Mouse (Mus musculus) midbrain, embryonic 14.5 days (tissue): Measurements from ENCODE around the gene Gm609. TPM values are rescaled to one million over a fixed set of nuclear protein-coding genes. Genes with fewer than 3 reads are reported as not detected.

ENCODE experiments used
- ATAC-seq: fragments of 200-750 bp; cut with Nextera tagmentation; 2 replicates; pipeline ENCODE4 v1.8.0; 2017; ENCODE audit warnings: moderate number of reproducible peaks, moderate library complexity; ENCODE audit not compliant: low FRiP score, low TSS enrichment
- DNase-seq: peaks from one replicate; pipeline ENCODE4 v3.0.0-alpha.2; 2015
- H3K27ac ChIP-seq: fragments of 300-500 bp; sonication (generic); replicated peaks from 2 replicates; pipeline ENCODE4 v1.5.1; 2014; ENCODE audit warnings: mild to moderate bottlenecking, low read depth, low read length, moderate library complexity
- H3K27me3 ChIP-seq: fragments of 300-500 bp; sonication (generic); 2 replicates; pipeline ENCODE4 v1.6.1; 2014; ENCODE audit warnings: low read length, control low read depth, mixed read lengths; ENCODE audit not compliant: control insufficient read depth, insufficient read depth
- H3K36me3 ChIP-seq: fragments of 300-500 bp; sonication (generic); 2 replicates; pipeline ENCODE4 v1.6.1; 2014; ENCODE audit warnings: low read length, control low read depth; ENCODE audit not compliant: control insufficient read depth, insufficient read depth
- H3K4me1 ChIP-seq: fragments of 300-500 bp; sonication (generic); 2 replicates; pipeline ENCODE4 v1.6.1; 2014; ENCODE audit warnings: mild to moderate bottlenecking, antibody characterized with exemption, low read length, control low read depth; ENCODE audit not compliant: control insufficient read depth, insufficient read depth
- H3K4me2 ChIP-seq: fragments of 300-500 bp; sonication (generic); 2 replicates; pipeline ENCODE4 v1.6.1; 2014; ENCODE audit warnings: mild to moderate bottlenecking, low read length, moderate library complexity
- H3K4me3 ChIP-seq: fragments of 300-500 bp; sonication (generic); replicated peaks from 2 replicates; pipeline ENCODE4 v1.5.1; 2014; ENCODE audit warnings: low read depth, low read length
- H3K9ac ChIP-seq: fragments of 300-500 bp; sonication (generic); replicated peaks from 2 replicates; pipeline ENCODE4 v1.6.1; 2014; ENCODE audit warnings: mild to moderate bottlenecking, low read length, moderate library complexity
- H3K9me3 ChIP-seq: fragments of 300-500 bp; sonication (generic); 2 replicates; pipeline ENCODE4 v1.6.1; 2016; ENCODE audit warnings: low read length, control low read depth, mixed read lengths; ENCODE audit not compliant: control insufficient read depth
- WGBS: fragments of 180-500 bp; shearing (Covaris S2); extraction: QIAGEN DNeasy Blood & Tissue Kit; methylation state at CpG from one replicate; pipeline ENCODE4 v1.1.7; 2014; 5-methylcytosine and 5-hydroxymethylcytosine counted together
- polyA plus RNA-seq: library from polyadenylated mRNA; unstranded; fragments of >200 nt; fragmentation: Nextera tagmentation; extraction: Ambion mirVana; gene quantifications from 2 replicates; pipeline ENCODE4 v1.2.1, GENCODE M21; 2014

Gm609 gene
- polyA plus RNA-seq, 1 experiment from 2014 or later = not detected

DNA sequence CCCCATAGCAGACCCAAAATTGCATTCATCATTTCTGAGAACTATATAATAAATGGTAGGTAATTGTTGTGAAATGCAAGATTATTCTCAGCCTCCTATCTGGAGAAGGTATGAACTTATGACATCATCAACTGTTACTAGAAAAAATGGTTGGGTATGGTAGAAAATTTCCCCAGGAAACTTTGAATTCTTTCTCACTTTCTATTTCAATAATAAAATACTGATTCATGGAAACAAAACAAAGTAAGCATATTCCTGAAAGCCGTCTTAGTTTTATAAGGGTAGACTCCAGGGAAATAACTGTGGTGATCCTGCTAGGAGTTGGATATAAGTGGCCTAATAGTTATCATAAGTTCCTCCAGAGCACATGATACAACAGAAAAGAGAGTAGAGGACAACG is 103.7 kb downstream of the Gm609 start:
- DNase-seq (no peak), ATAC-seq (no peak)
- no peaks in the 10 kb centered on the region for H3K4me1 ChIP-seq
- no peak overlapping the region for H3K4me3 ChIP-seq
- no peaks in the 10 kb centered on the region for H3K27me3 ChIP-seq
- no peaks in the 10 kb centered on the region for H3K9me3 ChIP-seq
- no peak overlapping the region for H3K27ac ChIP-seq
- H3K9ac ChIP-seq = no peak overlapping the region
- no peak overlapping the region for H3K4me2 ChIP-seq
- WGBS = 95% methylated on average over 2 of the region's 2 CpGs
- peaks cover 52% of the 10 kb centered on the region for H3K36me3 ChIP-seq

DNA sequence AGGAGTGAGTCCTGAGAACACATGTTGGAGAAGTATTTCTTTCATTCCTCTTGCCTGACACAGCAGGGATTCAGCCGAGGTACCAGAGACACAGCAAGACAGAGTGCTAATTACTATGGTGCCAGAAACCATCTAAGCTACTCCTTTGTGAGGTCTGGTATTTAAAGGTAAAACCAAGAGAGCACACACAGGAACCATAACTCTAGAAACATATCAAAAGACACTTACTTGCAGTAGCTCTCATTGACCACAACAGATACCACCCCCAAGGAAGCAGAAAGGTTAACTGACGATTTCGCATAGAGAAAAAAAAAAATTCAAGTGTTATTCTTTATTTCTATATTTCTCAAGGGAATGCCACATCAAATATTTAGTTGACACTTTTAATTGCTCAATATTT is 111.0 kb downstream of the Gm609 start:
- Histone ChIP-seq H3K27ac (no peak overlapping the region), H3K4me1 (no peaks in the 10 kb centered on the region), H3K4me2 (no peak overlapping the region), H3K27me3 (no peaks in the 10 kb centered on the region), H3K9ac (no peak overlapping the region), H3K9me3 (no peaks in the 10 kb centered on the region), H3K4me3 (no peak overlapping the region), H3K36me3 (peaks cover 40% of the 10 kb centered on the region)
- 89% methylated on average over 3 of the region's 3 CpGs for WGBS
- DNase-seq (no peak), ATAC-seq (no peak)

DNA sequence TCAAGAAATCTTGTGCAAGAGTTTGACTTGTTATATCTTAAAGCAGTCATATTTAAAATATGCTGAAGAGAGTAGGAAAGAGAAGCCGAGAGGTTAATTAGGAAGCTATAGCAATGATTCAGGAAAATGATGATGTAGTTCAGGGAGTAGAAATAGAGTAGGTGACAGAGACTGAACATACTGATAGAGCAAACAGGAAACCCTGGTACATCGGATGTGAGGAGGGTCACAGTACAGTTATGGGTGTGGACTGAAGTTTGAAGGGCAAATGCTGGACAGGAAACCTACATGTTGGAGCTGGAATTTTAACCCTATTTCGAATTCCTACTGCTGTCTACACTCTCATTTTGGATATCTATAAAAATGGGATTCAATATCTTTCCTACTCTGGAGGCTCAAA is 113.8 kb downstream of the Gm609 start:
- H3K27me3 ChIP-seq = no peaks in the 10 kb centered on the region
- no peak overlapping the region for H3K27ac ChIP-seq
- H3K4me3 ChIP-seq = no peak overlapping the region
- no peaks in the 10 kb centered on the region for H3K4me1 ChIP-seq
- no peak overlapping the region for H3K4me2 ChIP-seq
- H3K36me3 ChIP-seq = peaks cover 28% of the 10 kb centered on the region
- H3K9ac ChIP-seq = no peak overlapping the region
- WGBS = 85% methylated on average over 3 of the region's 3 CpGs
- no peaks in the 10 kb centered on the region for H3K9me3 ChIP-seq
- ATAC-seq (no peak), DNase-seq (no peak)

DNA sequence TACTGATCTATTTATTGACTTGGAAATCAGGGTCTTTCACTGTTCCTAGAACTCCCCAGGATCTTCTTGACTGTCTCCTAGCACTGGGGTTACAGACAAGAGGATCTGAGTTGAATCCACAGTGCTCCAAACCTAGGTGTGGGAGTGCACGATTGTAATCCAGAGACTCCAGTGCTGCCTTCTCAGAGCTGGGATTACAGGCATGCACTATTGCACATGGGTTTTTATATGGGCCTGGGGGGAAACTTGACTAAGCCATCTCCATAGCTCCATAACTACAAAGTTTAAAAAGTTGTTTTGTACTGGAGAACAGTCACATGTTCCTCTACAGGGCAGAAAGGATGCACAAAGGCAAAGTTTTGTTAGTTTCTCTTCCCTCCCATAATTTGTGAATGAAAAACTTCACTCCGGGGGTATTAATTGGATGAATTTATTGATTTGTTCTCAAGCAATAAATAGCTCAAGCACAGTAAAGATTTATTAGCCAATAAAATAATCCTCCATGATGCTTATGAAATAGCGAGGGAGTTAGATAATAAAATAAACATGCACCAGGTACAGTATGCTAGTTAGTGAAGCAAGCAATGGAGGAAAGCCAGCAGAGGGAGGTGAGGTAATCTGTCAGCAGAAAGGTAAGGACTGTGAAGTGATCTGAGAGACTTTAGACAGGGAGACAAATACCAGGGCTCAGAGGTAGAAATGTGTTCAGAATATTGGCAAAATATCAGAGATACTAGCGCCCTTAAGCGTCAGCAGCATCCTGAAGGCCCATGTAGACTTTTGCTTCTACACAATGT is 114.4 kb downstream of the Gm609 start:
- DNase-seq = no peak
- Histone ChIP-seq H3K27ac (no peak overlapping the region), H3K36me3 (peaks cover 27% of the 10 kb centered on the region), H3K9ac (no peak overlapping the region), H3K27me3 (no peaks in the 10 kb centered on the region), H3K9me3 (no peaks in the 10 kb centered on the region), H3K4me2 (no peak overlapping the region), H3K4me1 (no peaks in the 10 kb centered on the region), H3K4me3 (no peak overlapping the region)
- ATAC-seq = no peak
- 93% methylated on average over 5 of the region's 5 CpGs for WGBS

DNA sequence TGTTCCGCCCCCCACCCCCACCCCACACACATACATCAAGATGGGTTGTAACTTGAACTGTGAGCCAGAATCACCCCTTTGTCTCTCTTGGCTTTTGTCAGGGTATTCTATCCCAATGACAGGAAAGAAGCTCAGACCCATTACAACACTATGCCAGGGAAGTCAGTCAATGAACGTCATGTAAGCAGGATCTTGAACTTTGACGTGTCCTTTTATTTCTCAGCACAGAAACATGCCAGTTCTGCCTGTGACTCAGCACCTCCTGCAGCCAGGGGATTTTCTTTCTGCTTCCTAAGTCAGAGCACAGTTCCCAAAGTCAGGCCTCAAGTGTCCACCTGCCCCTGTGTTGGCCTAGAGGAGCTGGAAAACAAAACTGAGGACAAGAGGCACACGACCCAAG is 115.4 kb downstream of the Gm609 start:
- H3K4me3 ChIP-seq = no peak overlapping the region
- no peak overlapping the region for H3K4me2 ChIP-seq
- H3K27ac ChIP-seq = no peak overlapping the region
- DNase-seq = no peak
- ATAC-seq = no peak
- no peaks in the 10 kb centered on the region for H3K27me3 ChIP-seq
- H3K36me3 ChIP-seq = peaks cover 17% of the 10 kb centered on the region
- no peaks in the 10 kb centered on the region for H3K9me3 ChIP-seq
- WGBS = 85% methylated on average over 4 of the region's 4 CpGs
- no peaks in the 10 kb centered on the region for H3K4me1 ChIP-seq
- H3K9ac ChIP-seq = no peak overlapping the region

DNA sequence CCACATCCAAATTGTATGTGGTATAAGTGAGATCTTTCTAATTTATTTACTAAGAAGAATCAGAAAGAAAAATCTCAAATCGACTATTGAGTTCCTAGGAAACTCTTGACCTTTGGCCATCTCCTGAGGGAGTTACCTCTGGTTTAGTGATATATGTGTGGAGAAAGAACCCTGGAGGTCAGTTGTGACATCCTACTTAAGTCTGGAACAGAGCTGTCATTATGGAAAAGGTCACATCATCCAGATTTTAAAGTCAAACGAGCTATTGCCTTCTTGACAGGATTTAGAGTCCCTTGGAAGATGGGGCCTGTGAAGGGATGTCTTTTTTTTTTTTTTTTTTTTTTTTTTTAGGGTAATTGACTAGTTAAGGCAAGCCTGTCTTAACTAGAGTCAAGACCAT is 116.0 kb downstream of the Gm609 start:
- Histone ChIP-seq H3K4me2 (no peak overlapping the region), H3K27ac (no peak overlapping the region), H3K9me3 (no peaks in the 10 kb centered on the region), H3K9ac (no peak overlapping the region), H3K27me3 (no peaks in the 10 kb centered on the region), H3K4me3 (no peak overlapping the region), H3K4me1 (no peaks in the 10 kb centered on the region), H3K36me3 (peaks cover 14% of the 10 kb centered on the region)
- ATAC-seq (no peak), DNase-seq (no peak)
- WGBS = 58% methylated on average over 2 of the region's 2 CpGs

DNA sequence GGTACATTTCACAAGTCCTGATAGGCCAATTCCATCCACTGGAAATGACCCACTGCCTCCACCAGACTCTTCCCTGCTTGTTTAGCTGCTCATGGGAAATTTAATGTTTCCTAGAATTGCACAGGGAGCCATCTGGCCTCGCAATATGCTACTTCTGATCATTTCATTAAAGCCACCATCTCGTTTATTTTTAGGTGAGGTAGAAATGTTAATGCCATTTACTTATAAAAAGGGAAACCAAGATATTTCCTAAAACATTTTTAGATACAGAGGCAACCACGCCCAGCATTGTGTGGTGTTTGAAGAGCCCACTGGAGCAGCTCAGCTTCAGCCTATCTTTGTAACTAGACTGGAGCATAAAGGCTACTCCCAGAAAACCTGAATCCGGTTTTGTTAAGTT is 116.5 kb downstream of the Gm609 start:
- no peak overlapping the region for H3K27ac ChIP-seq
- H3K36me3 ChIP-seq = peaks cover 9% of the 10 kb centered on the region
- DNase-seq (no peak), ATAC-seq (no peak)
- no peaks in the 10 kb centered on the region for H3K9me3 ChIP-seq
- no peaks in the 10 kb centered on the region for H3K4me1 ChIP-seq
- no peaks in the 10 kb centered on the region for H3K27me3 ChIP-seq
- H3K4me3 ChIP-seq = no peak overlapping the region
- 81% methylated on average over 4 of the region's 4 CpGs for WGBS
- no peak overlapping the region for H3K4me2 ChIP-seq
- no peak overlapping the region for H3K9ac ChIP-seq

DNA sequence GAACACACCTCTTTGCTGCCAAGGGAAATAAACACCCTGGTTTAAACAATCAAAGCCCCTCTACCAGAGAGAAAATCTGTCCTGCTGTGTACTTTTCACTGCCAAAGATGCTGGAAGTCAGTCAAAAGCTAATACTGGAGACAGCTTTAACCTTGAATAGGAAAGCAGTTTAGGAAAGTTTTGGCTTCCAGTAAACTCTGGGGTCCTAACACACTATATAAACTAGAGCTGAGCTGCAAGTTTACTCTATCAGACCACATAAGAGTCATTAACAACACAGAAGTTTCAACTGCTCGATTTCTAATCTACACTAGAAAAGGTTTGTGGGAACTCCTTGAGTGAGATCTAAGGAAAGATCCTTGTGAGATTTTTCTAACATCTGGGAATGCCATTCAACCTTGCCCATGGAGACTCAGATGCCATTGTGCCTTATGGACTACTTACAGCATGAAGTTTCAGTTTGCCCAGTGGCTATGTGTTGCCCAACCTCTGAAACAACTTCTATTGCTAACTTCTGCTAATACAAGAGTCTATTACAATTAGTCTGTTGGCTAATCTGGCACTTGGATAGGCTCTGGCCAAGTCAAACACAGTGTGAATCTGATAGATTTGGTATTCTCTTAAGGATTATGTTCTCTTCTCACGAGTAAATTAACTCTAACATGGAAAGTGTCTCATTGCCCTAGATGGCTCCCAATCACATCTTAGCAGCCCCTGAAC is 117.1 kb downstream of the Gm609 start:
- H3K27ac ChIP-seq = no peak overlapping the region
- no peak overlapping the region for H3K9ac ChIP-seq
- ATAC-seq (no peak), DNase-seq (no peak)
- peaks cover 4% of the 10 kb centered on the region; the same call in 1 of the 2 replicates for H3K36me3 ChIP-seq
- H3K4me1 ChIP-seq = no peaks in the 10 kb centered on the region
- no peaks in the 10 kb centered on the region for H3K9me3 ChIP-seq
- no peaks in the 10 kb centered on the region for H3K27me3 ChIP-seq
- no peak overlapping the region for H3K4me3 ChIP-seq
- no peak overlapping the region for H3K4me2 ChIP-seq
- WGBS = 72% methylated on average over 2 of the region's 2 CpGs

DNA sequence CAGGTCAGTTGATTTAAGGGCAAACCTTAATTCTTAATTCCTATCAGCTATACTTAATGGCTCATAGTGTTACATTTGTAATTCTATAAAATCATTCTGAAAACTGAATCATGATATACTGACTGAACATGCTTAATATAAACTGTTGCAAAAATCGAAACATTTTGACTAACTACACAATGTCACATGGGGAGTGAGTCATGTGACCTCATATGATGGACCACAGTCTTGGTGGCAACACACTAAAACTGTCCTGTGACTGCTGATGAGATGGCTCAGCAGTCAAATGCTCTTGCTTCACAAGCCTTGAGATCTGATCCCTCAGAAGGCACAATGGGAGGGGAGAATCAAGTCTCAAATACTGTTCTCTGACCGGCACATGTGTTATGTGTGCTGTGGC is 118.7 kb downstream of the Gm609 start:
- Histone ChIP-seq H3K9ac (no peak overlapping the region), H3K4me2 (no peak overlapping the region), H3K4me3 (no peak overlapping the region), H3K9me3 (no peaks in the 10 kb centered on the region), H3K36me3 (no peaks in the 10 kb centered on the region), H3K27ac (no peak overlapping the region), H3K27me3 (no peaks in the 10 kb centered on the region), H3K4me1 (no peaks in the 10 kb centered on the region)
- ATAC-seq (no peak), DNase-seq (no peak)
- WGBS = 87% methylated on average over 2 of the region's 2 CpGs
